In genomic region chr7:139323026-139323425, GRCm38 (mm10) we compare ENCODE assay signal across 24 mouse cellular contexts.
"Had no signal": no experiment of that assay in that cellular context is flagged by ENCODE, and none has a peak within 500 bp of the region (broad histone marks: within the 10 kb centered on the region; RNA-seq: fewer than 3 reads in every experiment).

No protein-coding gene starts in this region.

- H3K9ac ChIP-seq: heart, embryonic 12.5 days; hindbrain, embryonic 14.5 days; intestine, embryonic 15.5 days; limb, embryonic 12.5 days; liver, embryonic 12.5 days; liver, embryonic 14.5 days had no signal

- H3K9me3 ChIP-seq: heart, embryonic 12.5 days; intestine, embryonic 15.5 days; limb, embryonic 10.5 days; limb, embryonic 12.5 days; liver, embryonic 12.5 days had no signal

- H3K4me2 ChIP-seq: heart, embryonic 12.5 days; hindbrain, embryonic 14.5 days; intestine, embryonic 15.5 days; limb, embryonic 12.5 days; liver, embryonic 12.5 days had no signal

- H3K4me1 ChIP-seq: liver, embryonic 12.5 days had no signal

- H3K4me3 ChIP-seq: heart, adult 2 months; heart, embryonic 12.5 days; intestine, embryonic 15.5 days; layer of hippocampus, adult 2 months; left cerebral cortex, adult 2 months; limb, embryonic 10.5 days; limb, embryonic 12.5 days; liver, embryonic 12.5 days had no signal

- ATAC-seq: hindbrain, embryonic 16.5 days; inflammation-experienced regulatory T-cells, adult 6 months; intestine, embryonic 15.5 days; intestine, postnatal 0 days; liver, embryonic 12.5 days had no signal

- H3K27me3 ChIP-seq: heart, embryonic 12.5 days; intestine, embryonic 15.5 days had no signal

- H3K27ac ChIP-seq: hindbrain, embryonic 14.5 days; intestine, embryonic 15.5 days; layer of hippocampus, adult 2 months; left cerebral cortex, adult 2 months; limb, embryonic 10.5 days; limb, embryonic 12.5 days; liver, embryonic 12.5 days; liver, embryonic 14.5 days had no signal

- H3K36me3 ChIP-seq: heart, embryonic 12.5 days; intestine, embryonic 15.5 days; limb, embryonic 10.5 days; limb, embryonic 12.5 days; liver, embryonic 12.5 days had no signal

- DNase-seq: gastrocnemius, postnatal 14 days; gastrocnemius, postnatal 36 days; heart, adult 11 months; heart, adult 2 months; heart, postnatal 14 days; heart, postnatal 36 days; kidney, adult 18-20 months; kidney, adult 8-10 months; kidney, postnatal 10 days; kidney, postnatal 25 days; kidney, postnatal 4 days; liver had no signal
